Comparison of ENCODE assay signal across 8 mouse cellular contexts in the genomic region with DNA sequence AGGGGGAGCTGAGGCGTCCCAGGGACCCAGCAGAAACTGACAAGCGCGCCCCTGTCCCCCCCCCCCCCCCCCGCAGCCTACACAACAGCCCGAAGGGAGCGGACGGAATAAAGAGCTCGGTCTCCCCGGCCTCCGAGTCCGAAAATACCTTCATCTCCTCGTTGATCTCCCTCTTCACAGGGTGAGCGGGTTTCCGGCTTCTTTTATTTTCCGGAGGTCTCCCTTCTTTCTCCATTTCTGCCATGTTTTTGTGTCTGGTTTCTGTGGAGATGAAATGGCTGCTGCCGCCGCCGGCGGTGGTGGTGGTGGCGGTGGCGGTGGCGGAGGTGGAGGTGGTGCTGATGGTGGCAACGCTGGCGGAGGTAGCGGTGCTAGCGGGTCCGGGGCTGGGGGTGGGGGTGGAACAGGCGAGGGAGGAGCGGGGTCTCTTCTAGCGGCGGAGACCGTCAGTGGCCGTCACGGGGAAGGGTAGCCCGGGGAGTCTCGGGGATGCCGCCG. TPM values are rescaled to one million over a fixed set of nuclear protein-coding genes. Genes with fewer than 3 reads are reported as not detected.
DNase-seq lines count a peak whose midpoint lies in the region; ATAC-seq and TF ChIP-seq lines count a peak whose summit lies in the region.

No protein-coding gene starts in this region.

- peak overlapping the region; percentile 75 for H3K4me3 ChIP-seq in heart, postnatal 0 days (ENCODE audit: low read depth, low read length)
- peak overlapping the region; percentile 87 for H3K4me3 ChIP-seq in limb, embryonic 15.5 days
- peak overlapping the region; percentile 72 for H3K4me3 ChIP-seq in stomach, embryonic 15.5 days (replicated peaks)

- peak overlapping the region; percentile 73 for H3K27ac ChIP-seq in heart, postnatal 0 days (ENCODE audit: low read depth)
- H3K27ac ChIP-seq in limb, embryonic 15.5 days: peak overlapping the region; percentile 87
- H3K27ac ChIP-seq in stomach, embryonic 15.5 days: peak overlapping the region; percentile 74; the same call in 1 of the 2 replicates

- TF ChIP-seq CTCF in heart, postnatal 0 days (IDR thresholded peaks at IDR 0.05; ENCODE audit: low read depth): no peak

- peak; percentile 28 for ATAC-seq in heart, postnatal 0 days (ENCODE audit: insufficient read depth, low read depth)
- peak; percentile 30; the same call in 1 of the 2 replicates for ATAC-seq in limb, embryonic 15.5 days (ENCODE audit: insufficient number of reproducible peaks, low FRiP score, low TSS enrichment, low read depth)
- ATAC-seq in stomach, embryonic 15.5 days (ENCODE audit: insufficient read depth, low FRiP score, low read depth): 0 out of 2 replicates have a peak, but pooled peaks have one; percentile 24

- no peaks in the 10 kb centered on the region for H3K9me3 ChIP-seq in heart, postnatal 0 days (replicated peaks; ENCODE audit: control insufficient read depth, low read length)
- no peaks in the 10 kb centered on the region for H3K9me3 ChIP-seq in limb, embryonic 15.5 days
- H3K9me3 ChIP-seq in stomach, embryonic 15.5 days: no peaks in the 10 kb centered on the region

- peak; percentile 60 for DNase-seq in adrenal gland, adult 2 months
- DNase-seq in adrenal gland, postnatal 14 days: no peak
- peak; percentile 47 for DNase-seq in right cerebral cortex, adult 18-20 months
- DNase-seq in right cerebral cortex, postnatal 25 days: no peak
- no peak for DNase-seq in heart, postnatal 0 days (ENCODE audit: low spot score)
- DNase-seq in natural killer cell, adult 2 months (ENCODE audit: low spot score in 2 of 2): no peak

- H3K4me1 ChIP-seq in heart, postnatal 0 days (ENCODE audit: control insufficient read depth, insufficient read depth): no peaks in the 10 kb centered on the region
- H3K4me1 ChIP-seq in limb, embryonic 15.5 days: peaks cover 30% of the 10 kb centered on the region
- peaks cover 12% of the 10 kb centered on the region; the same call in 1 of the 2 replicates for H3K4me1 ChIP-seq in stomach, embryonic 15.5 days

- peak overlapping the region; percentile 59 for H3K9ac ChIP-seq in heart, postnatal 0 days (replicated peaks; ENCODE audit: low read depth, low read length)
- H3K9ac ChIP-seq in limb, embryonic 15.5 days: peak overlapping the region; percentile 72
- H3K9ac ChIP-seq in stomach, embryonic 15.5 days: peak overlapping the region; percentile 29; the same call in 1 of the 2 replicates

- H3K27me3 ChIP-seq in heart, postnatal 0 days (ENCODE audit: control insufficient read depth, insufficient read depth, low read length): 0 out of 2 replicates have a peak, but pooled peaks cover 4% of the 10 kb centered on the region
- H3K27me3 ChIP-seq in limb, embryonic 15.5 days: peaks cover 18% of the 10 kb centered on the region; the same call in 1 of the 2 replicates
- H3K27me3 ChIP-seq in stomach, embryonic 15.5 days (replicated peaks): peaks cover 29% of the 10 kb centered on the region

- peak overlapping the region; percentile 98 for H3K4me2 ChIP-seq in heart, postnatal 0 days (ENCODE audit: low read depth, low read length)
- H3K4me2 ChIP-seq in limb, embryonic 15.5 days: peak overlapping the region; percentile 89
- H3K4me2 ChIP-seq in stomach, embryonic 15.5 days: peak overlapping the region; percentile 97

- no peaks in the 10 kb centered on the region for H3K36me3 ChIP-seq in heart, postnatal 0 days (replicated peaks; ENCODE audit: control insufficient read depth, insufficient read depth, low read length)
- no peaks in the 10 kb centered on the region for H3K36me3 ChIP-seq in limb, embryonic 15.5 days
- no peaks in the 10 kb centered on the region for H3K36me3 ChIP-seq in stomach, embryonic 15.5 days

- under 1% methylated on average over 30 of the region's 38 CpGs for WGBS in heart, postnatal 0 days
- under 1% methylated on average over 31 of the region's 38 CpGs for WGBS in limb, embryonic 15.5 days
- WGBS in stomach, embryonic 15.5 days: 2% methylated on average over 33 of the region's 38 CpGs

- TF ChIP-seq EP300 in heart, postnatal 0 days (IDR thresholded peaks at IDR 0.05; ENCODE audit: low read depth): no peak

RNA-seq across cellular contexts. Expression of a gene that starts 0.5 kb away (rescaled TPM):
- 1 to 10 TPM; 4.9 to 5.1 TPM for total RNA-seq in adrenal gland, adult 2 months (2021)
- polyA plus RNA-seq in adrenal gland, adult 2 months (2012; rRNA removed): 5.1 and 5.4 TPM in 2 replicates
- total RNA-seq in adrenal gland, postnatal 14 days (2021): 4.4 and 4.6 TPM in 2 replicates
- total RNA-seq in heart, postnatal 0 days (2014; rRNA removed; ENCODE audit: low replicate concordance): 2.6 and 3.9 TPM in 2 replicates
- 2.5 and 3.0 TPM in 2 replicates for polyA plus RNA-seq in heart, postnatal 0 days (2015; fragmentation: Nextera tagmentation; extraction: Ambion mirVana)
- 2.6 and 2.9 TPM in 2 replicates for polyA plus RNA-seq in limb, embryonic 15.5 days (2015; fragmentation: Nextera tagmentation; extraction: Ambion mirVana)
- 1.1 and 1.4 TPM in 2 replicates for polyA plus RNA-seq in stomach, embryonic 15.5 days (2015; fragmentation: Nextera tagmentation; extraction: Ambion mirVana)

RNA-seq across cellular contexts. Expression of a gene that starts 0.6 kb away (rescaled TPM):
- under 1 TPM; 0.26 to 0.35 TPM for total RNA-seq in adrenal gland, adult 2 months (2021)
- polyA plus RNA-seq in adrenal gland, adult 2 months (2012; rRNA removed): 0.51 and 0.73 TPM in 2 replicates
- 0.19 TPM in 1 of 2 replicates, not detected in the other for total RNA-seq in adrenal gland, postnatal 14 days (2021)
- total RNA-seq in heart, postnatal 0 days (2014; rRNA removed; ENCODE audit: low replicate concordance): 0.11 and 0.43 TPM in 2 replicates
- polyA plus RNA-seq in heart, postnatal 0 days (2015; fragmentation: Nextera tagmentation; extraction: Ambion mirVana): 1.1 and 1.2 TPM in 2 replicates
- 0.68 and 1.1 TPM in 2 replicates for polyA plus RNA-seq in limb, embryonic 15.5 days (2015; fragmentation: Nextera tagmentation; extraction: Ambion mirVana)
- polyA plus RNA-seq in stomach, embryonic 15.5 days (2015; fragmentation: Nextera tagmentation; extraction: Ambion mirVana): 0.39 and 0.63 TPM in 2 replicates

RNA-seq across cellular contexts. Expression of a gene that starts 47.4 kb away (rescaled TPM):
- 10 to 100 TPM; 18.9 to 19.9 TPM for total RNA-seq in adrenal gland, adult 2 months (2021)
- 25.8 and 26.7 TPM in 2 replicates for polyA plus RNA-seq in adrenal gland, adult 2 months (2012; rRNA removed)
- 16.6 and 17.2 TPM in 2 replicates for total RNA-seq in adrenal gland, postnatal 14 days (2021)
- total RNA-seq in heart, postnatal 0 days (2014; rRNA removed; ENCODE audit: low replicate concordance): 15.0 and 28.9 TPM in 2 replicates
- 14.1 and 14.7 TPM in 2 replicates for polyA plus RNA-seq in heart, postnatal 0 days (2015; fragmentation: Nextera tagmentation; extraction: Ambion mirVana)
- 8.8 TPM in 2 replicates for polyA plus RNA-seq in limb, embryonic 15.5 days (2015; fragmentation: Nextera tagmentation; extraction: Ambion mirVana)
- polyA plus RNA-seq in stomach, embryonic 15.5 days (2015; fragmentation: Nextera tagmentation; extraction: Ambion mirVana): 12.7 and 14.3 TPM in 2 replicates

Comparison
In these comparisons a context has a peak if more than half of its experiments do, and no peak if none do; other contexts are left out.
1. DNase-seq: peak in adrenal gland, adult 2 months (single experiment) and right cerebral cortex, adult 18-20 months (single experiment); none in adrenal gland, postnatal 14 days (single experiment), right cerebral cortex, postnatal 25 days (single experiment), heart, postnatal 0 days (single experiment) and natural killer cell, adult 2 months (0 of 2).
2. Peak in every context shown above with its lines, with median percentiles within 50 percentile points of each other: ATAC-seq, H3K27ac ChIP-seq, H3K4me2 ChIP-seq, H3K4me3 ChIP-seq and H3K9ac ChIP-seq.